Mouse (Mus musculus) adrenal gland, postnatal 4 days (tissue): ENCODE results near the gene Smndc1. TPM values are rescaled to one million over a fixed set of nuclear protein-coding genes. Genes with fewer than 3 reads are reported as not detected.
A peak's percentile ranks its signal among the peaks of the same experiment; 100 is the strongest.

Experiments used
- DNase-seq, 2 experiments: peaks; one replicate each; pipeline ENCODE4 v3.0.0; 2021 to 2022; ENCODE audit warnings: low spot score in 2 of 2, mixed read lengths in 2 of 2
- total RNA-seq, 2 experiments: library from RNA; stranded (reverse); gene quantifications; 2 replicates each; pipeline ENCODE4 v1.2.3; 2021

Gene Smndc1
- total RNA-seq, 2 experiments from 2014 or later = 49.1 to 52.1 TPM

DNA sequence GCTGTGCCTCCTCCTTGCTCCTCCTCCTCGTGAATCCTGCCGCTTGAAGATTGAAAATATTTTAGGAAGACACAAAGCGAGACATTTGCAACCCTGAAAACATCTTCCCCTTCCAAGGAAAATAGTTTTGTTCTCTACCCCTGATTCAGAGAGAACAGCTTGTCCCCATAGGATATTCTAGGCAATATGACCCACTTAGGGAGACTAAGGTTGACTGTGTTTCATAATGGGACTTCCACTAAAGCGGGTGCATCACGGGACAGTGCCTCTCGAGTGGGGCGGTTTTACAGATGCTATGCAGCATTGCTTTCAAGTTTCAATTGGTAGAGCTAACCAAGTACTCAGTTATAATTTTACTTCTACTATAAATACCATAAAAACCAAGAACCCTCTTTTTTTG lies 36.5 kb downstream of the Smndc1 start:
- no peak for DNase-seq

DNA sequence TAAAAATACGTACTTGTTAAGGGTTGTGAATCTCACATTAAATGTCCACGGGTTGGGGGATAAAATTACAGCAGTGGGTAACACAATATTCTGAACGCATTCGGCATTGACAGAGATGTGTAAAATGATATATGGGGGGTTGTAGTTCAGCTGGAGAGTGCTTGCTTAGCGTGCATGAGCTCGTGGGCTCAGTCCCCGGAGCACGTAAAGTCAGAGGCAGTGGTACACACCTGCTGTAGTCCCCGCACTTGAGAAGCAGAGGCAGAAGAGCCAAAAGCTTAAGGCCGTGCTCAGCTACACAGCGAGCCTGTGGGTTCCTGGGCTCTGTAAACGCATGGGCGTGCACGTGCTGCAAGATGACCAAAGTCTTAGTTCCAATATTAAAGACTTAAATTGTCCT lies 44.6 kb downstream of the Smndc1 start:
- DNase-seq = no peak

DNA sequence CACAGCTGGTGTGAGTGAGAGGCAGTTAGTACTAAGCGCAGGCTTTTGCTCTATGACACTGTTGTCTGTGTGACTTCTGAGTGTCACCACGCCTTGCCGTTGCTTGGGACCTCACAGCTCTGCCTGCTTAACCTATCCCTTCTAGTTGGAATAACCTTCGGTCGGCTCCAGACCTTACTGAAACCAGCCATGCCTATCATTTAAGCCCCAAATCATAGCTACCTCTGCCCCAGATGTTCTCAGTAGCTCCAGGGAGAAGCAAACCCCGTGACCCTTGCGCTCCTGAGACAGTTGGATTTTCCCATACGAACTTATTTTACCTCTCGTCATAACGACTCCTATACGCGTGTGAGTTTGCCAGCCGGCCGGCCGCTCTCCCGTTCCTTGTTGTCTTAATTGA lies 46.3 kb downstream of the Smndc1 start:
- DNase-seq = no peak

DNA sequence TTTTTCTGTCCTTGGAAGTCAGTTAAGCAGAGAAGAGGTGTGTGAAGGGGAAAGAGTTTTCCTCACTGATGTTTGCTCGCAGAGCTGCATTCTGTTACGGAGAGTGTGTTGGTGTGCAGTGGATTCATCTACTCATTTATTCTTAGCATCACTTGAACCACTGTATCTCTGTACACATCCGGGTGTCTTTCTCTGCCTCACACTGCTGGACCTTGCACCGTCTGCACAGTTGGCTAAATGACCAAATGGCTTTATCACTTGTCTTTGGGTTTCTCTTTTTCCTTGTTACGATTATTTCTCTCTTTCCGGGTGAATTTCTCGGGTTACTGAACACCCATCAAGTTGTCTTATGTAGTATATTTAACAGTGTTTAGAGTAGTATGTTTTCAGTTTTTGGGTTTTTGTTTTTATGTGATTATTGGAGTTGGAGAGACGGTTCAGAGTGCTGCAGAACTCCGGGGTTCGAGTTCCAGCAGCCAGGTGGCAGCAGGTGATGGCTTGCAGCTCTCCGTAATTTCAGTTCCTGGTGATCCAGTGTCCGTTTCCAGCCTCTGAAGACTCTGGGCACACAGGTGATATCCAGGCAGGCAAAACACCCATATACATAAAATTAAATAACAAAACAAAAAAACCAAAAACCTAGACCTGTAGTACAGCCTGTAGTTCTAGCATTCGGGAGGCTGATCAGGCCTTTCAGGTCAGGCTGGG lies 47.0 kb downstream of the Smndc1 start:
- DNase-seq = no peak

DNA sequence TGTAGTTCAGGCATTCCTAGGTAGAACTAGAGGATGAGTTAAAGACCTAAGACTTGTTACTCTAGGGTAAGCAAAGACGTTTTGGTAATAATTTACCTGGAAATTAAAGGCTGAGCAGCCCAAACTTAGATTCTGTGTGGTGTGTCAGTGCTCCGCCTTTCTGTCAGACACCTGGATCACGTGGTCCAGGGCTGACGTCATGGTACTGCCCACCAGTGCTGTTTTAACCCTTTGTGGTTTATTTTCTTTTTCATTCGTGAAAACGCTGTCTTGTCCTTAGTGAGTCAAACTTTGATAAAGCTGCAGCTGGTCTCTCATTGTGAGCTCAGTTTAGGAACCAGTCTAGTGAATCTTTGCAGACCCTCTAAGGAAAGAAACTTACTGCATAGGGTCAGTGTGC lies 50.0 kb downstream of the Smndc1 start:
- DNase-seq = no peak

DNA sequence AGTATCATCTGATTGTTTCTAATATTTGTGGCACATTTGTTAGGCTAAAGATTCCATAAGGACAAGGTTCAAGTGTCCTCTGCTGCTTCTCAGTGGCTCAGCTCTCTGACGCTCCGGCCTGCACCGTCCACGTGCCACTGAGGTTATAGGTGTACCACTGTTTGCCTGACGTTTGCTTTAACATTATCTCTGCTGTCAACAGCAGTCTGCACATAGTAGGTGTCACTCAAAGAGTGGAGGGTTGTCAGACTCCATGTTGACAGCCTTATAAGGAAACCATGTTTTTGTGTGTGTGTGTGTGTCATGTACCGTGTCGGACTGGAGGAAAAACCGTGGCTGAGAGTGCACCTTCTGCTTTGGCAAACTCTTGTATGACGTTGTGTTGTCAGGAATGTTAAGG lies 55.1 kb downstream of the Smndc1 start:
- DNase-seq = no peak

DNA sequence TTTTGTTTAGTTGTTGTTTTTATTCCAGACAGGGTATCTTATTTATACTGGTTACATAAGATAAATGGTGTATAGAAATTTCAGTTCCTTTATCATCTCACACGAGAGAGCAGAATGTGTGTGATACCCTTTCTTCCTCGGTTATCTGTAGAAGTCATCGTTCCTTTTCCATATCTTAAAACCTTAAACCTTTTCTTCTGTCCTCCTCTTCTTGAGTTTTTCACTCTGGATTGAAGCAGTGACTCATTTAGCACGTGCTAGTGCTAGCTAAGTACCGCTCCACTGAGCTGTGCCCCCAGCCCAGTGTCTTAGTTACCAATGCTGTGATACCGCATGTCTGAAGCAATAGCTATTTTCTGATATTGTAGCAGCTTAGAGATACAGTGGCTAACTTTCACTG lies 56.6 kb downstream of the Smndc1 start:
- no peak for DNase-seq

DNA sequence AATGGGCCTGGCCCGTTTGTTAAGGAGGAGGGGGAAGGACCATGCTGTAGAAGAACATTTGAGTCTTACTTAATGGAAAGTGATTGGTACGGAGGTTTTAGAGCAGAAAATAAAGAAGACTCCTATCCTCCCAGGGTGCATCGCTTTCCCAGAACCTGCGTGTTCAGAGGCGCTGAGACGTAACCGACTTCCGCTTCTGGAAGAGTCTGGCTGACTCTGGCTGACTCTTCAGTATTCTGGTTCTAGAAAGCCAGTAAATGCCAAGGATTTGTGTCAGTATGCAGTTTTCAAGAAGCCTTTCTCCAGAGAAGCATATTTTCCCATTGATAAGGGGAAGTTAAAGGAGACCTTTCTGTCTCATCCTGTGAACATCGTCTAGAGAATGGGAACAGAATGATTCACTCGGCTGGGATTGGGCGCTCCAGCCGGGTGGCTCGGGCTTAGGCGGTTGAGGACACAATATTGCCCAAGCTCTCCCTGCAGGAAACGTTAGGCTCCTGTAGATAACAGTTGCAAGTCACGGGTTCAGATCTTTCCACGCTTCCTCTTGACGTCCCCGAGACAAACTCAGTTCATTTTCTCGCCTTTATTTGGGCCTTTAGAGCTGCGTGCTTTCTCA lies 58.4 kb downstream of the Smndc1 start:
- no peak for DNase-seq

DNA sequence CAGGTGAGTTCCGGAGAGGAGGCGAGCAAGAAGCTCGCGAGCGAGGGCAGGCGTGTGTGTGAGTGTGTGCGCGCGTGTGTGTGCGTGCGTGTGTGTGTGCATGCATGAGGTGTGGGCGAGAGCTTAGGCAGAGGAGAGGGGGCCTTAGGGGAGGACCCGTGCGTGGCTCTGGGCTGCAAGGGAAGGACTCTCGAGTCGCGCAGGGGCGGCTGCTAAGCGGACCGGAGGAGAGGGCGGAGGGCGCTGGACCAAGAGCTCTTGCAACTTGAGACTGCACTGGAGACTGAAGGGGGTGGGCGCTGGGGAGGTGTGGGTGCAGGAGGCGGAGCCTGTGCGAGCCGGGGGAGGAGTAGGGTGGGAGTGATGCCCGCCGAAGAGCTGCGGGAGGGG lies 60.4 kb downstream of the Smndc1 start:
- DNase-seq = peak; percentile 36 to 57

Other genes with a start within 250 kb of the Smndc1 start
- 10 to 100 TPM; 38.1 to 40.5 TPM for gene Mxi1, start 80.1 kb downstream of the Smndc1 start, total RNA-seq
- gene Gm10197, start 18.8 kb downstream of the Smndc1 start, total RNA-seq = not detected
- gene Dusp5, start 138.5 kb upstream of the Smndc1 start, total RNA-seq = 1 to 10 TPM; 6.0 to 7.9 TPM
- gene Nutf2-ps1, start 198.5 kb upstream of the Smndc1 start, total RNA-seq = 10 to 100 TPM; 88.1 to 98.9 TPM
- gene Smc3, start 209.8 kb upstream of the Smndc1 start, total RNA-seq = 10 to 100 TPM; 49.4 to 55.9 TPM